ENCODE assay signal across 8 mouse cellular contexts in genomic region chr7:73400051-73400916, GRCm38 (mm10). TPM values are rescaled to one million over a fixed set of nuclear protein-coding genes. Genes with fewer than 3 reads are reported as not detected.
DNase-seq lines count a peak whose midpoint lies in the region; ATAC-seq and TF ChIP-seq lines count a peak whose summit lies in the region.

No protein-coding gene starts in this region.

- H3K27ac ChIP-seq in lung, embryonic 14.5 days (ENCODE audit: low read depth), result no peak overlapping the region
- no peak overlapping the region for H3K27ac ChIP-seq in embryonic facial prominence, embryonic 12.5 days
- no peak overlapping the region for H3K27ac ChIP-seq in intestine, postnatal 0 days (ENCODE audit: low read depth, low read length)
- no peak overlapping the region for H3K27ac ChIP-seq in olfactory bulb, adult 2 months (ENCODE audit: insufficient read depth, low read depth, low read length)

- peak; percentile 29; the same call in 1 of the 2 replicates for ATAC-seq in lung, embryonic 14.5 days (ENCODE audit: insufficient read depth)
- no peak for ATAC-seq in embryonic facial prominence, embryonic 12.5 days (ENCODE audit: insufficient number of reproducible peaks, insufficient read depth, low FRiP score, low TSS enrichment)
- ATAC-seq in intestine, postnatal 0 days, result no peak

- H3K4me1 ChIP-seq in lung, embryonic 14.5 days (ENCODE audit: insufficient read depth), result peaks cover 24% of the 10 kb centered on the region
- H3K4me1 ChIP-seq in embryonic facial prominence, embryonic 12.5 days, result peaks cover 61% of the 10 kb centered on the region
- H3K4me1 ChIP-seq in intestine, postnatal 0 days (replicated peaks; ENCODE audit: control insufficient read depth, insufficient read depth, low read length), result 0 out of 2 replicates have a peak, but pooled peaks cover 6% of the 10 kb centered on the region
- H3K4me1 ChIP-seq in olfactory bulb, adult 2 months (ENCODE audit: control insufficient read depth, insufficient read depth, low read length), result peaks cover 18% of the 10 kb centered on the region

- no peak for TF ChIP-seq POLR2A in olfactory bulb, adult 2 months (IDR thresholded peaks at IDR 0.05; ENCODE audit: insufficient read depth, low read depth, low read length)

- no peaks in the 10 kb centered on the region for H3K9me3 ChIP-seq in lung, embryonic 14.5 days (ENCODE audit: low read depth, low read length)
- H3K9me3 ChIP-seq in embryonic facial prominence, embryonic 12.5 days, result no peaks in the 10 kb centered on the region
- H3K9me3 ChIP-seq in intestine, postnatal 0 days (ENCODE audit: control insufficient read depth), result no peaks in the 10 kb centered on the region

- H3K9ac ChIP-seq in lung, embryonic 14.5 days, result no peak overlapping the region
- no peak overlapping the region for H3K9ac ChIP-seq in embryonic facial prominence, embryonic 12.5 days
- H3K9ac ChIP-seq in intestine, postnatal 0 days (ENCODE audit: low read depth, low read length), result no peak overlapping the region

- peak overlapping the region; percentile 58 for H3K4me2 ChIP-seq in lung, embryonic 14.5 days
- H3K4me2 ChIP-seq in embryonic facial prominence, embryonic 12.5 days (replicated peaks), result peak overlapping the region; percentile 47
- peak overlapping the region; percentile 61 for H3K4me2 ChIP-seq in intestine, postnatal 0 days (replicated peaks; ENCODE audit: low read depth)

- no peak for TF ChIP-seq CTCF in lung, embryonic 14.5 days (IDR thresholded peaks at IDR 0.05; ENCODE audit: low read depth)
- no peak for TF ChIP-seq CTCF in intestine, postnatal 0 days (IDR thresholded peaks at IDR 0.05; ENCODE audit: low read depth)
- TF ChIP-seq CTCF in olfactory bulb, adult 2 months (IDR thresholded peaks at IDR 0.05; ENCODE audit: insufficient read depth, low read depth, low read length), result no peak

- H3K4me3 ChIP-seq in lung, embryonic 14.5 days (ENCODE audit: low read depth, low read length), result peak overlapping the region; percentile 24
- peak overlapping the region; percentile 17 for H3K4me3 ChIP-seq in embryonic facial prominence, embryonic 12.5 days
- peak overlapping the region; percentile 10 for H3K4me3 ChIP-seq in intestine, postnatal 0 days (ENCODE audit: low read depth, low read length)
- H3K4me3 ChIP-seq in olfactory bulb, adult 2 months (ENCODE audit: insufficient read depth, low read depth, low read length), result peak overlapping the region; percentile 30

- H3K27me3 ChIP-seq in lung, embryonic 14.5 days (ENCODE audit: insufficient read depth, low read length), result no peaks in the 10 kb centered on the region
- no peaks in the 10 kb centered on the region for H3K27me3 ChIP-seq in embryonic facial prominence, embryonic 12.5 days
- H3K27me3 ChIP-seq in intestine, postnatal 0 days (replicated peaks; ENCODE audit: control insufficient read depth, insufficient read depth, low read length), result peaks cover 26% of the 10 kb centered on the region; the same call in 1 of the 2 replicates

- H3K36me3 ChIP-seq in lung, embryonic 14.5 days (ENCODE audit: insufficient read depth), result peaks cover 24% of the 10 kb centered on the region
- peaks cover 22% of the 10 kb centered on the region for H3K36me3 ChIP-seq in embryonic facial prominence, embryonic 12.5 days
- no peaks in the 10 kb centered on the region for H3K36me3 ChIP-seq in intestine, postnatal 0 days (ENCODE audit: control insufficient read depth, insufficient read depth)

- WGBS in lung, embryonic 14.5 days, result 28% methylated on average over 20 of the region's 20 CpGs
- WGBS in embryonic facial prominence, embryonic 12.5 days, result 20% methylated on average over 20 of the region's 20 CpGs
- WGBS in intestine, postnatal 0 days, result 30% methylated on average over 20 of the region's 20 CpGs
- 35% methylated on average over 20 of the region's 20 CpGs for WGBS in olfactory bulb, adult 2 months

- no peak for DNase-seq in lung, embryonic 14.5 days
- no peak for DNase-seq in lung, postnatal 36 days
- DNase-seq in adrenal gland, postnatal 4 days (ENCODE audit: low spot score in 2 of 2), result no peak
- no peak for DNase-seq in yolk sac, embryonic 10.5 days (ENCODE audit: low spot score)
- no peak for DNase-seq in kidney, adult 18-20 months

RNA-seq across cellular contexts. Expression of gene Rgma, which starts 25.0 kb away (rescaled TPM):
- 19.0 and 22.8 TPM in 2 replicates for polyA plus RNA-seq in lung, embryonic 14.5 days (2014; fragmentation: Nextera tagmentation; extraction: Ambion mirVana)
- polyA plus RNA-seq in embryonic facial prominence, embryonic 12.5 days (2016; fragmentation: Nextera tagmentation; extraction: Ambion mirVana), result 24.3 and 28.1 TPM in 2 replicates
- 4.9 and 6.0 TPM in 2 replicates for polyA plus RNA-seq in intestine, postnatal 0 days (2015; fragmentation: Nextera tagmentation; extraction: Ambion mirVana)
- polyA plus RNA-seq in olfactory bulb, adult 2 months (2012; ENCODE audit: insufficient read depth, insufficient read length, low replicate concordance, missing spikeins), result not detected in 2 replicates
- 10 to 100 TPM; 15.6 to 17.0 TPM for total RNA-seq in adrenal gland, postnatal 4 days (2021)
